Mouse (Mus musculus): ENCODE measurements around the gene Cyp2d22.
"Not testable (repeated sequence)": the region's sequence is repeated elsewhere in the genome, so short reads cannot be mapped to it uniquely, and the experiment has no call there.

- TF ChIP-seq CTCF (IDR thresholded peaks at IDR 0.05; ENCODE audit: extremely low read depth, insufficient read length, insufficient replicate concordance, low read depth, low read length); POLR2A (IDR thresholded peaks at IDR 0.05; ENCODE audit: low read depth, low read length): not testable (repeated sequence)
Measured at GRCm38 (mm10) chr15:82364561-82364960, 15.5 kb downstream of the Cyp2d22 start.

Measured in small intestine, adult 2 months (tissue).